Mouse (Mus musculus) bone marrow, adult 2 months (tissue): ENCODE measurements at regions not wholly inside any gene's neighbourhood (a gene's known extent, or its start where the extent isn't known, plus 50 kb on each side); places are given as distances from the start of the nearest gene placed in this dataset.

Experiments used
- CTCF ChIP-seq: fragments of 200-500 bp; IDR thresholded peaks from 2 replicates; pipeline ENCODE4 v1.5.1; 2011; ENCODE audit warnings: low read length, control low read depth; ENCODE audit not compliant: control insufficient read depth, insufficient read depth
- POLR2A ChIP-seq: fragments of 200-500 bp; IDR thresholded peaks from 2 replicates; pipeline ENCODE4 v1.6.1; 2011; ENCODE audit warnings: low read depth, mild to moderate bottlenecking, control low read depth, low read length, borderline replicate concordance; ENCODE audit not compliant: control insufficient read depth

DNA sequence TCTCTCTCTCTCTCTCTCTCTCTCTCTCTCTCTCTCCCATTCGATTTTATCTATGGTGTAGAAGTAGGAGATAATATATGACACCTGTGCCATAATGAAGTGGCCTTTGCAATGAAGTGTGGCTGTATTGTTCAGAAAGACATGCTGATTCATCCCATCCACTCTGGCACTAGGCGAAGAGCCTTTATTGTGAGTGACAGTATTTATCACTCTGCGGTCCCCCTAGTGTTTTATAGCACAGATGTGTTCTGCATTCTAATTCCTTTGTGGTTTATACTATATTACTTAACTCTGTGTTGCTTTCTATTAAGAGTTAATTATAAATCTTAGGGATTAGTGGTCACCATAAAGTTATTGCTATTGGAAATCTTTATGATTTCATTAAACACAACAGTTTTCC lies 398.7 kb downstream of the Tmem38b start:
- TF ChIP-seq CTCF = no peak
- no peak for TF ChIP-seq POLR2A
